Mouse (Mus musculus) mature B cell (primary cell): ENCODE results near the gene Oit1.

Experiments
- in situ Hi-C: fragments of 300-500 bp; cut with MboI; formaldehyde crosslinking; loops from 2 replicates; pipeline ENCODE4 v1.14.3; 2019

Oit1 gene

DNA sequence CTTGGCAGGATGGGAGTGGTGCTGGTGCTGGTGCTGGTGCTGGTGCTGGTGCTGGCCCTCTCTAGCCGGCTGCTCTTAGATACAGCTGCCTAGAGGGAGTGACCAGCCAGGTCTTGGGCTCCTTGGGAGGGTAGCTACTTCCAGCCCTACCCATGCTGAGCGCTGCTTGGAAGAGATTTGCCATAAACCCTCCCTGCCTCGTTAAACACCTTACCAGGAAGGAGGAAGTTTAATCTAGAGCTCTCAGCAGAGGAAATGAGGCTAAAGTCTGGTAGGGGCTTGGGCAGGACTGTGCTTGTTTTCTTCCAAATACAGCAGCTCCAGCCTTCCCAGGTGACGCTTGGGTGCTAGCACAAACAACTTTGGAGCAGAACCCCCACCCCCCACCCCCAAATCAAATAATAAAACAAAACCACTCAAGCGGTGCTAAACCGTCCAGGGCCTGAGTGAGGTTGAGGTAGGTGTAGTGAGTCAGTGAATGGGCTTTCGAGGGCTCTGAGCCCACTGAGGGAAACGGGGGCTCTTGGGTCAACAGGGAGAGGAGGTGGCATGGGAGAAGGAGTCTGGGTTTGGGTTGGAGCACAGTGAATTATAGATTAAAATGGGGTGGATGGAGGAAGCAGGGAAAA lies at the start of gene Oit1:
Oit1 (minus strand) TSS at position 70 of the 629 bp plus-strand sequence.
- in situ Hi-C loops: no loop called here

DNA sequence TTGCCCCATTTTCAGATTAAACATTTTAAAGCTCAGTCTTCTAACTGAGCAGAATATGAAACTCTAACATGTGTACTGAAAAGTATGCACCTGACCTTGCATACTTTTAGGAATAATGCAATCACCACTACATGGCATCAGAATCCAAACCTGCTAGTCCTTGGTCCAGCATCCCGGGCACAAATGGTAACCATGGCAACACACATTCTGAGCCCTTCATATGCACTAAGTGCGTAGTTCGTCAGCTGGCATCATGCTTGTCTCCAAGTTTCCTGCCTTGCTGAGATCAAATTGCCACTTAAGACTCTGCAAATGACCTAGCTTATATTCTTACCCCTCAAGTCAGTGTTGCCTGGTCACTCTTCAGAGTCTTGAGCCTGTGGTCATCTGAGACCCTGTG lies 44.3 kb upstream of the Oit1 start:
- in situ Hi-C loops: no loop called here

DNA sequence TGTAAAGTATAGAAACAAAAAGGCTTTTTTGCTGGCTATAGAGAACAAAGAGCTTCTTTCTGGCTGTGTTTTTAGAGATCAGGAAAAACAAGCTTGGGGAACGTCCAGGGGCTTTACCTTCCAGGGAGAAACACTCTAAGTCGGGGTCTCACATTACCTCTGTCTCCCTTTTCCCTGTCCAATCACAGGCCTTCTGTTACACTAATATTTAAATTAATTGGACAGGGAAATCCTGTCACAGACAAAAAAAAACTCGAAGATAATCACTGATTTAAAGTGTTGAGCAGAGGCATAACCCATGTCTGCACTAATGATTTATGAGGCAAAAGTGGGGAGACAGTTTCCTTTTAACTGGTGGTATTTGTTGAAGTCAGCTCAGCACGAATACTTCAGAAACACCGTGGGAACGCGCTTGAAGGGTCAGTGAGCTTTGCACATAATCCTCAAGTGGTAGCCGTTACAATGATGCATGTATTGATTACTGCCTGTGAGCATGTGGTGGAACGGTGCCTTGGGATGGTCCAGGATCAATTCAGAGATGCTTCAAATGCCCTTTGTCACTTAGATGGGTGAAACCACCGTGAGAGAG lies 42.7 kb upstream of the Oit1 start:
- in situ Hi-C loops: no loop called here

DNA sequence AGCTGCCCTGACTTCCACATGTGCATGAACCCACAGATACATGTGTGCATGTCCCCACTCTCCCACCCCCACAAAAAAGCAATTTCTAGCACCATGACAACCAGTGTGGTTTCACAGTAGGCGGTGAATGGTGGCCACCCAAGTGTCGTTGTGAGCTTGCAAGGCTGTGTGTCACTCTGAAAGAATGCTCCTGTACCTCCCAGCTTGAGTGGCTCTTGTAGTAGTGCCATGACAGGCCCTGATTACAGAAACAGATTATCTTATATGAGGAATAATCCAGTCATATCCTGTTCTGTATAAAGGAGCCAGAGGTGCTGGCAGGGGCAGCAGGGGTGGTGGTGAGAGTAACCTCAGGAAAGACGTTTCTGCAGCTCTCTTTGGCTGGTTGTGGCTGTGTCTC lies 40.1 kb upstream of the Oit1 start:
- in situ Hi-C loops: no loop called here

DNA sequence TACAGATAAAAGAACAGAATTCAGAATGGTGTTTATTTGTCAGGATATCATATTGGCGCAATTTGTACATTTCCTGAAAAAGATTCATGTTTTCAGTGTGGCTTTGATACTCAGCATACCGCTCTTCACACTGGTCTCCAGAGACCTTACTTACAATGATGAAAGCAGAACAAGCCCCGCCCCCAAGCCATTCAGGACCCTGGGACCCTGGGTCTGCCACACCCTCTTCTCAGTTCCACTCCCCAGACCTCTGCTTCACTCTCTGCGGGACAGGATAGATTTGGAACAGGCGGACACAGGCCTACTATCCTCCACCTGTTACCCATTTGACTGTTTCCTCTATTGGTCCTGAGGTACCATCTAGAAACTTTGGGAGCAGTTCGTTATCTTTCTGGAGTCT lies 27.4 kb upstream of the Oit1 start:
- in situ Hi-C loops: no loop called here

DNA sequence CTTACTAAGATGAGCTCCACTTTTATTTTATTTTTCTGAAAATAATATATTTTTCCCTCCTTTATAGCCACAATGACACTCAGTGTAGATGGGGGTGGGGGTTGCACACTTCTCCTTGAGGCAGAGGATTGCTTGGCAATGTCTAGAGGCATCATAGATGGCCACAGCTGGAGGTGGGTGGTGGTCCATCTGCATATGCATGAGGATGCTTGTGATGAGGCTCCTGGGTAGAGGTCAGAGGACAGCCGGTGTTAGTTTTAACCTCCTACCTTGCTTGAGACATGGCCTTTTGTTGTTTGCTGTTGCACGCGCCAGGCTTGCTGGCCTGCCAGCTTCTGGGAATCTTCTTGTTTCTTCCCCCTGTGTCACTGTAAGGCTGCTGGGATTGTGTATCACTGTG lies 24.8 kb upstream of the Oit1 start:
- in situ Hi-C loops: no loop called here

DNA sequence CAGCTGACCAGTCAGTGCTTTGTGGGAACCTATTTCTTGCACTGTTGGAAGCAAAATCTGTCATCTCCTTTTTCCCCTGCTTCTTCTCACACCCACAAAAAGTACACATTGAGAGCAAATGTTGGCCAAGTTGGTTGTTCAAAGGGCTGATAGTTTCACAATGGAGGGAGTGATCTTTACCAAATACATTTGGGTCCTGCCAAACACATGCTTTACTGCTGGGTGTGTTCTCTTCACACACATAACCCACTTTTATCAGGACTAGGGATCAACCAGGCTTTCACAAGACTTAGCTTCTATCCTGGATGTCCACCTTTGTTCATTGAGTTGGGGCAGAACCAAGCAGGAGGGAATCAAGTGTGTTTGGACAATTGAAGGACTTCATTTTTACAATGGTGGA lies 20.0 kb upstream of the Oit1 start:
- in situ Hi-C loops: no loop called here

GRCm38 (mm10) chr14:8395690-8396287 lies 17.2 kb upstream of the Oit1 start:
- in situ Hi-C loops: no loop called here

DNA sequence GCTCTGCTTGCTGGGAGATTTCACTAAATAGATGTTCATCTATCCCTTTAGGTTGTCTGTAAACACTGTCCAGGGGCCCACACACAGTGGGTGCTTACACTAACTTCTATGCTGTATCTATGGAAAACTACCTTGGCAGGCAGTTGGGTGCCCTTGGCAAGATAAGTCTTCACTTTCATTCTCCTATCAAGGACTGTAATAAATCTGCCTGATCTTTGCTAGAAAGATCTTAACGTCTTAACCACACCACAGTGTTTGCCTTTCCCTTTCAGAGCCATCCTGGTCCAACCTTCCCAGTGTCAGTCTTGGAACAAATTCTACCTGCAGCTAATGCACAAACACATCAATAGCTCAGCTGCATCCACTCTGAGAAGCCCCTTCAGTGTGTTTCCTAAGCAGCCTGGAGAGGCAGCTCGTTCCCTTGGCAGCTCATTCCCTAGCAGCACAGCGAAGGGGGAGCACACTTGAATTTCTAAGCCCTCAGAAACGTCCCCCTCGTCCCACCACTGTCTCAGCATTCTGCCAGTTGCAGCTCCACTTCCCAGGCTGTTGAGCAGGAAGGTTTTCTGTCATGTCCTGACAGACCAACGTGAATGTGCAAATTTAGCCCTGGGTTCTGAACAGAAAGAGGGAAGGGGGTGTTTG lies 13.7 kb upstream of the Oit1 start:
- in situ Hi-C loops: no loop called here

DNA sequence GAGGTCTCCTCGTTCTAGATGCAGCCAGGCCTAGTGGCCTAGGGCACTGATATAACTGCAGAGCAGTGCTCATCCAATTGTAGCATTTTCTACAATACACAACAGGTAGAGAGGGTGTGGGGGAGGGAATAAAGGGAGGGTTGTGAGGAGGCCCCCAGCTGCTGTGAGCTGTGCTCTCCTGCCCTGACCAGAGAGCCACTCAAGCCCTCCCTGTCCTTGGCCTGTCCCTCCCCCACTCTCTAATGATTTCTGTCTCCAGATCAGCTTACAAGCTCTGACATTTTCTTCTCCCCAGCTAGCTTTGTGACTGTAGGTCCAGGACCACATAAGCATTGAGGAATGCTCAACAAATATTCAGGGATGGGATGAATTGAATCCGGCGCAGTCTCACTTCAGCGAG lies 9.2 kb downstream of the Oit1 start:
- in situ Hi-C loops: no loop called here

DNA sequence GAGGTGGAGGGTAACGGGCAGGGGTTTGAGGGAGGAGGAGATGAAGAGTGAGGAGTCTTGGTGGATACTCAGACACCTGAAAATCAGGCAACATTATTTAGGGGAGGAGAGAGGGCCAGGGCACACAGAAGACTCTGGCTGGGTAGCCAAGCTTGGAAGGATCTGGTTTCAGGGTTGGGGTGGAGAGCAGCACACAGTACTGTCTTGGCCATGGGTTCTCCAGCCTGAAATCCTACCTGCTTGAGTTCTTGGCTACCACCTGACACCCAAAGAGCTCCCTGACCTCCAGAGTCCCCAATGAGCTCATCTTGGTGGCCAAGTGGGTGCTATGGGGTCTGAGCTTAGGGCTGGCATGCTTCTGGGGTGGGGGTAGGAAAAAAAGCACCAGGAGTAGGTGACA lies 9.7 kb downstream of the Oit1 start:
- in situ Hi-C loops: no loop called here

- in situ Hi-C loops: no loop called here
Observed at GRCm38 (mm10) chr14:8367727-8368520, 10.6 kb downstream of the Oit1 start.

- in situ Hi-C loops: no loop called here
Observed at GRCm38 (mm10) chr14:8367121-8367520, 11.4 kb downstream of the Oit1 start.

DNA sequence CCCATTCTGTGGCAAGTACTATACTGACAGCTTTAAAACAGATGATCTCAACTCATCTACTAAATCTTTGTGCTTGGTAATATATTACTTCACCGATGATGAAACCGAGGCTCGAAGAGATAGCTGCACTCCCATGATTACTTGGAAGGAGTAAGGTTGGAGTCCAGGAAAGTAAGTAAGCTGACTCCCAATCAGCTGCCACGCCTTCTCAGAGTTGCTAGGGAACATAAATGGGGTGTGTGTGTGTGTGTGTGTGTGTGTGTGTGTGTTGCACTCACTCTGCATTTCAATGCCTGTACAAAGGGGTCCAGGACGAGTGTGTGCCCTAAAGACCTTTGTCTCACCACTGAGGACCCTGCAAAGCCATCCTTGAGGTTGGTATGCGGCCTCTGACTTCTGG lies 12.7 kb downstream of the Oit1 start:
- in situ Hi-C loops: no loop called here

DNA sequence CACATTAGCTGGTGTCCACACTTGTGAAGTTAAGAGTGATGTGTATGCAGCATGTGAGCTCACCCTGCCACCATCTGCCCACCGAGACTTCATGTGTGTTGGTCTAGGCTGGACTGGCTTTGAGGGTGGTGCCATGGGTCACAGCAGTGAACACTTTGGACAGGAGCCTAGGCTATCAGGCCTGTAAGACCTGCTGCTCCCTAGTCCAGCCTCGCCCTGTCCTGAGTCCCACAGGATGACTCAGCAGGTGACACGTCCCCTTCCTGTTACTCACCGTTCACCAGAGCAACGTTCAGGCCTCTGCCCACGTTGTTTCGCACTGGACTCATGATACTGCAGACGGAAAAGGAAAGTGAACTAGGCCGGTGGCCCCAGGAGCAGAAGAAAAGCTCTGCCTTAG lies 21.7 kb downstream of the Oit1 start:
- in situ Hi-C loops: no loop called here

DNA sequence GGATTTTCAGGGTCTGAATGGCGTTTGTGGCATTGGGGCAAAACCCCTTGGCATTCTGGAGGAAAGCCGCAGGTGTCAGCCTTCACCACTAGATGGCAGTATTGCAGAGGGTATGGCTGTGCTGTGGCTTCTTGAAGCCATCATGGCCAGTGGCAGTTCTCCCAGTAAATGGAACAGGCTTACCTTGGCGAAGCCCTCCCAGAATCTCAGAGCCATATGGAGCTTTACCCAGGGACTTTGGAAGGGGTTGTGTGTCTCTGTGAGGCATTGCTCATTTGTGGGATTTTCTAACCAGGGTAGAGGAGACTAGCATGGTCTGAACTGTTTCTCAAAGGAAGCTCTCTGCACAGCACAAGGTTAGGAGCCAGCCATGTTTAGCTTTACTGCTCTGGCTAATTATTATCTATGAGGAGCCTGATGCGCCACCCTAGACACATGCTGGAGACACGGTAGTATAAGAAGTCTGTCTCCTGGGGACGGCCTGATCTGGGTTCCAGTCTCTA lies 22.5 kb downstream of the Oit1 start:
- in situ Hi-C loops: no loop called here

- in situ Hi-C loops: no loop called here
Observed at GRCm38 (mm10) chr14:8348927-8349326, 29.6 kb downstream of the Oit1 start.

DNA sequence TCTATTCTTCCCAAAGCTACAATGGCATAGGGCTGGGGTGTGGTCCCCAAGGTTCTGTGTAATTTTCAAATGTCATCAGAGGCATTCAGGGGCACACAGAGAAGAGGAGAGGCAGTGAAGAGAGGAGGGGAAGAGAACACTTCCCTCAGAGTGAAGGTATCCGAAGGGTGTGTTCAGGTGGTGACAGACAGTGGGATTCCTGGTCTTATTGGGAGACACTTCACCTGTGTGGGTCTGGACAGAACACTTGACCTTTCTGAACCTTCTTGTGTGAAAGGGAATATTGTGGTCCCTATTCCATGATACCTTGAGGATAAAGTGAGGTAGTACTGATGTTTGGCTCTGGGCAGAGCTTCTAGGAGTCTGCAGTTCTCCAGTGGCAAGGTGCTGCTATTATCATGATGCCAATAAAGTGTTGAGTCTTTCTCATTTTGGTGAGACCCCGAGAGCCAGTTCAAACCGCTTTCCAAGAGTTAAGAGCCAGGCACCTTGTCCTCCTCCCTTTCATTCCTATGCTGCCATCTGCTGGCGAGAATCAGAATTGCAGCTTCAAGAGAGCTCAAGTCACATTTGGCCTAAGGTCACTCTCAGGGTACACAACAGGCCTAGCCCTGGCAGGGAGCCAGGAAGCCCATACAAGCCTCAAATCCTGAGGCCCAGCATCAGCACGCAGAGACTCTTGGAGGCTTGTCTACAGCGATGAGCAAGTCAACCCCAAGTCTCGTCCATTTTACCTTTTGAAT lies 32.1 kb downstream of the Oit1 start:
- in situ Hi-C loops: no loop called here

GRCm38 (mm10) chr14:8345566-8345965 lies 33.0 kb downstream of the Oit1 start:
- in situ Hi-C loops: no loop called here

DNA sequence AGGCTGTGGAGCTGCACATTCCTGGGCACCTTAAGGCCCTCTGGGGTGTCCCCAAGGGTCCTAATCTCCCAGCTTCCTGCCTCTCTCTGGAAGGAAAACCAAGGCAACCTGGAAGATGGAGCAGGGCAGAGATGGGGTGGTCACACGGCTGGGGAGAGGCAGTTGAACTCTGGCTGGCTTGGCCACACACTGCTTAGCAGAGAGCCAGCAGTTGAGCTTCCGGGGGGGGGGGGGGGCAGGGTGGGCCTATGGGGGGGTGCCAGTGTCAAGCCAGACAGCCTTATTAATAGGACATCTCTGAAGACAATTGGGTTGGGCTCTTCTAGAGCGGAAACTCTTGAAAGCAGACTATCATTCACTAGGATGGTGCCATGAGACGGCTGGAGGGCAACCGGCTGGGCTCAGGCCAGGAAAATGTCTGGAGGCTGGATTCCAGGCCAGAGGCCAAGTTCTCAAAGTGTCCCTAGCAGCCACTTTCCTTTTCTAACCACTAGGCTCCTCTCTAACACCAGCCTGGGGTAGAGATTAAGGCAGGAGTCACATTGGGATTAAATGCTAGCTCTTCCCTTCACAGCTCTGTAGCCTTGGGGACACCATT lies 35.9 kb downstream of the Oit1 start:
- in situ Hi-C loops: no loop called here

GRCm38 (mm10) chr14:8340226-8340625 lies 38.3 kb downstream of the Oit1 start:
- in situ Hi-C loops: no loop called here
